Mouse (Mus musculus) heart, embryonic 14.5 days (tissue): Measurements from ENCODE around the gene Pi4kb. TPM values are rescaled to one million over a fixed set of nuclear protein-coding genes. Genes with fewer than 3 reads are reported as not detected.

Experiments
- microRNA-seq: library from miRNA; unstranded; fragments of <30 nt; microRNA quantifications from one replicate; pipeline ENCODE4, GENCODE M21; 2016
- polyA plus RNA-seq: library from polyadenylated mRNA; unstranded; fragments of >200 nt; fragmentation: Nextera tagmentation; extraction: Ambion mirVana; gene quantifications from 2 replicates; pipeline ENCODE4 v1.2.1, GENCODE M21; 2014

Pi4kb gene
- polyA plus RNA-seq, 1 experiment from 2014 or later = 17.4 TPM

Small RNA genes within 50 kb of the gene (microRNA-seq; reads per million reads assigned to microRNA genes)
- not detected for gene Mir7013

Other genes with a start within 250 kb of the Pi4kb start
- gene Cgn, start 188.2 kb upstream of the Pi4kb start, polyA plus RNA-seq = 0.78 and 1.1 TPM in 2 replicates
- gene Pogz, start 137.2 kb upstream of the Pi4kb start, polyA plus RNA-seq = 12.8 and 14.5 TPM in 2 replicates
- gene Psmb4, start 87.8 kb upstream of the Pi4kb start, polyA plus RNA-seq = 296 and 297 TPM in 2 replicates
- gene Selenbp1, start 41.7 kb upstream of the Pi4kb start, polyA plus RNA-seq = 71.7 and 74.5 TPM in 2 replicates
- 6.9 and 8.1 TPM in 2 replicates for gene Rfx5, start 20.7 kb upstream of the Pi4kb start, polyA plus RNA-seq
- gene Zfp687, start 40.7 kb downstream of the Pi4kb start, polyA plus RNA-seq = 13.5 and 16.9 TPM in 2 replicates
- 176 and 188 TPM in 2 replicates for gene Psmd4, start 67.9 kb downstream of the Pi4kb start, polyA plus RNA-seq
- 11.9 and 12.7 TPM in 2 replicates for gene Pip5k1a, start 132.2 kb downstream of the Pi4kb start, polyA plus RNA-seq
- 87.5 and 95.7 TPM in 2 replicates for gene Vps72, start 136.3 kb downstream of the Pi4kb start, polyA plus RNA-seq
- 1.6 and 2.2 TPM in 2 replicates for gene Tmod4, start 149.7 kb downstream of the Pi4kb start, polyA plus RNA-seq
- 58.5 and 58.7 TPM in 2 replicates for gene Scnm1, start 159.3 kb downstream of the Pi4kb start, polyA plus RNA-seq
- 8.1 and 8.4 TPM in 2 replicates for gene Lysmd1, start 159.4 kb downstream of the Pi4kb start, polyA plus RNA-seq
- 2.6 and 3.3 TPM in 2 replicates for gene Tnfaip8l2, start 167.6 kb downstream of the Pi4kb start, polyA plus RNA-seq
- 3.2 and 5.8 TPM in 2 replicates for gene Sema6c, start 185.7 kb downstream of the Pi4kb start, polyA plus RNA-seq
- 6.6 and 7.9 TPM in 2 replicates for gene Gabpb2, start 243.2 kb downstream of the Pi4kb start, polyA plus RNA-seq